34 mouse cellular contexts compared by ENCODE assay signal in genomic region chr10:71142568-71142967, GRCm38 (mm10). TPM values are rescaled to one million over a fixed set of nuclear protein-coding genes. Genes with fewer than 3 reads are reported as not detected.
"Had no signal": no experiment of that assay in that cellular context is flagged by ENCODE, and none has a peak within 500 bp of the region (broad histone marks: within the 10 kb centered on the region; RNA-seq: fewer than 3 reads in every experiment).

No protein-coding gene starts in this region.

- H3K9ac ChIP-seq: limb, embryonic 12.5 days; limb, embryonic 13.5 days; limb, embryonic 15.5 days; liver, embryonic 12.5 days; liver, embryonic 13.5 days; liver, embryonic 14.5 days; liver, embryonic 15.5 days; liver, postnatal 0 days; lung, embryonic 14.5 days; lung, embryonic 15.5 days; midbrain, embryonic 12.5 days; midbrain, embryonic 13.5 days; neural tube, embryonic 12.5 days had no signal

- H3K27me3 ChIP-seq: limb, embryonic 12.5 days; limb, embryonic 13.5 days; limb, embryonic 15.5 days; liver, embryonic 12.5 days; liver, embryonic 13.5 days; liver, embryonic 15.5 days; lung, embryonic 15.5 days; megakaryocyte, embryonic 14.5 days; midbrain, embryonic 12.5 days; midbrain, embryonic 13.5 days; neural tube, embryonic 12.5 days had no signal

- ATAC-seq: liver, embryonic 12.5 days; liver, postnatal 0 days; lung, postnatal 0 days; midbrain, embryonic 13.5 days; midbrain, embryonic 16.5 days had no signal

- H3K9me3 ChIP-seq: limb, embryonic 10.5 days; limb, embryonic 15.5 days; liver, embryonic 12.5 days; liver, embryonic 13.5 days; liver, embryonic 15.5 days; lung, embryonic 15.5 days; midbrain, embryonic 10.5 days had no signal

- H3K4me3 ChIP-seq: limb, embryonic 10.5 days; limb, embryonic 12.5 days; limb, embryonic 13.5 days; limb, embryonic 15.5 days; liver, embryonic 12.5 days; liver, embryonic 13.5 days; liver, embryonic 15.5 days; lung, embryonic 15.5 days; megakaryocyte, embryonic 14.5 days; midbrain, embryonic 10.5 days; midbrain, embryonic 12.5 days; midbrain, embryonic 13.5 days; myocyte; neural tube, embryonic 12.5 days had no signal

- H3K36me3 ChIP-seq: limb, embryonic 10.5 days; limb, embryonic 12.5 days; limb, embryonic 13.5 days; limb, embryonic 15.5 days; liver, embryonic 12.5 days; liver, embryonic 13.5 days; liver, embryonic 15.5 days; lung, embryonic 15.5 days; midbrain, embryonic 10.5 days; midbrain, embryonic 12.5 days; midbrain, embryonic 13.5 days; neural tube, embryonic 12.5 days had no signal

- DNase-seq: left cerebral cortex, postnatal 4 days; liver; liver, embryonic 13.5 days; liver, postnatal 0 days; lung, adult 18-20 months; lung, adult 2 months; lung, embryonic 14.5 days; lung, postnatal 10 days; lung, postnatal 14 days; lung, postnatal 36 days; lung, postnatal 4 days; midbrain, embryonic 14.5 days had no signal

- H3K4me2 ChIP-seq: limb, embryonic 12.5 days; limb, embryonic 13.5 days; limb, embryonic 15.5 days; liver, embryonic 11.5 days; liver, embryonic 12.5 days; liver, embryonic 13.5 days; liver, embryonic 15.5 days; lung, embryonic 14.5 days; lung, embryonic 15.5 days; midbrain, embryonic 12.5 days; midbrain, embryonic 13.5 days; neural tube, embryonic 12.5 days had no signal

- H3K27ac ChIP-seq: limb, embryonic 10.5 days; limb, embryonic 12.5 days; limb, embryonic 13.5 days; limb, embryonic 15.5 days; liver, embryonic 12.5 days; liver, embryonic 13.5 days; liver, embryonic 14.5 days; liver, embryonic 15.5 days; lung, embryonic 15.5 days; macrophage; midbrain, embryonic 10.5 days; midbrain, embryonic 12.5 days; midbrain, embryonic 13.5 days; neural tube, embryonic 12.5 days had no signal

- H3K4me1 ChIP-seq: liver, embryonic 12.5 days; liver, embryonic 13.5 days; liver, embryonic 15.5 days; megakaryocyte, embryonic 14.5 days; midbrain, embryonic 13.5 days; neural tube, embryonic 12.5 days had no signal

RNA-seq across cellular contexts. Expression of gene Bicc1, which starts 16.9 kb away (rescaled TPM):
- total RNA-seq: megakaryocyte progenitor cell, adult 5-6 weeks; megakaryocyte, adult 5-6 weeks; megakaryocyte-erythroid progenitor cell, adult 5-6 weeks; monocyte, adult 5-6 weeks had no signal
- polyA plus RNA-seq: macrophage had no signal
